Mouse (Mus musculus): ENCODE measurements around the gene Glra4. TPM values are rescaled to one million over a fixed set of nuclear protein-coding genes. Genes with fewer than 3 reads are reported as not detected.

Gene Glra4
- total and polyA plus RNA-seq, 2 experiments from 2014 or later: not detected

DNA sequence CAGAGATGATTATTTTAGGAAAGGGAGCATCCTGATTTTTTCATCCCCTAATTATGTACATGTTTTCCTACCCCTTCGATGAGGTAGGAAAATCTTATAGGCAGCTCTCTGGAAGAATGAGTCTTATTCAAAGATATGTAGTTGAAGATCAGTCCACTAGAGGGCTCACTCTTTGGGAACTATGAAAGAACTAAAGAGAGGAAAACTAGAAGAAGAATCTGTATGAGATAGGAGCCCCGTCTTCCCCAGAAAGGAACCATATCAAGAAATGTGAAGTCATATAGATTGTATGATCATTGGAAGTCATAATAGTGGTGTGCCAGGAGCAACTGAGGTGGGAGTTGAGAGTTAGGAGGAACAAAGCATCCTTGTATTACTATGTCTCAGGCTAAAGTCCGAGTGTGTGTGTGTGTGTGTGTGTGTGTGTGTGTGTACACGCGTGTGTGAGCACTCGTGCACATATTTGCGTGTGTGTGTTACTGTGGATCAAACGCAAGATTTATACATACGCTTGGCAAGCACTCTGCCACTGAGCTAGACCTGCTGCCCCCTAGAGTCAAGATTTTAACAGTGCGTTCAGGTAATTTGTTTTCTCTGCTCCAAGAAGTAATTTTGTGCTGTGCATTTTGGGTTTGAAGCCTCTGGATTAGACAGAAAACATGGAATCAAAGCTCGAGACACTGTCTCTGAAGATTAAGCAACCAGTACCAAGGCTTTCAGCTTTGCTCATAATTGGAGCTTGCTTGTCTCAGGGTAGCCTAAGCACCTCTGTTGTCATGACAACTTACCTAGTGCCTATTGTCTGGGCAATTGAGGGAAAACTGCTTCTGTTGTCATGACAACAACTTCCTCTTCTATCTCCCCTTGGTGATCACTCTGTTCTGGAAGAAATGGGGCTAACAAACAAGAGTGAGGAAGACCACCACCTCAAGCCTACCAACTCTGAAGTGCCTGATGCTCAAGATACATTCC lies 18.6 kb downstream of the Glra4 start:
- H3K9me3 ChIP-seq (replicated peaks; ENCODE audit: control insufficient read depth, low read length): no peaks in the 10 kb centered on the region
- H3K4me2 ChIP-seq (ENCODE audit: low read depth, low read length): no peak overlapping the region
- H3K27ac ChIP-seq (ENCODE audit: low read depth): no peak overlapping the region
- no peaks in the 10 kb centered on the region; the same call in 1 of the 2 replicates for H3K36me3 ChIP-seq (replicated peaks; ENCODE audit: control insufficient read depth, insufficient read depth, low read length)
- WGBS: 63% methylated on average over 11 of the region's 11 CpGs
- H3K27me3 ChIP-seq (ENCODE audit: control insufficient read depth, insufficient read depth, low read length): no peaks in the 10 kb centered on the region
- TF ChIP-seq CTCF (IDR thresholded peaks at IDR 0.05; ENCODE audit: low read depth) (peak; percentile 40), EP300 (IDR thresholded peaks at IDR 0.05; ENCODE audit: low read depth) (no peak)
- no peaks in the 10 kb centered on the region for H3K4me1 ChIP-seq (ENCODE audit: control insufficient read depth, insufficient read depth)
- H3K9ac ChIP-seq (replicated peaks; ENCODE audit: low read depth, low read length): no peak overlapping the region
- ATAC-seq (ENCODE audit: insufficient read depth, low read depth): no peak
- peak; percentile 12 for DNase-seq (ENCODE audit: low spot score)
- H3K4me3 ChIP-seq (ENCODE audit: low read depth, low read length): no peak overlapping the region

- no peak overlapping the region for H3K4me2 ChIP-seq (ENCODE audit: low read depth, low read length)
- no peaks in the 10 kb centered on the region for H3K9me3 ChIP-seq (replicated peaks; ENCODE audit: control insufficient read depth, low read length)
- no peaks in the 10 kb centered on the region for H3K27me3 ChIP-seq (ENCODE audit: control insufficient read depth, insufficient read depth, low read length)
- no peak overlapping the region for H3K27ac ChIP-seq (ENCODE audit: low read depth)
- no peak for DNase-seq (ENCODE audit: low spot score)
- WGBS: 89% methylated on average over 3 of the region's 3 CpGs
- no peaks in the 10 kb centered on the region for H3K4me1 ChIP-seq (ENCODE audit: control insufficient read depth, insufficient read depth)
- H3K4me3 ChIP-seq (ENCODE audit: low read depth, low read length): no peak overlapping the region
- TF ChIP-seq CTCF (IDR thresholded peaks at IDR 0.05; ENCODE audit: low read depth) (no peak), EP300 (IDR thresholded peaks at IDR 0.05; ENCODE audit: low read depth) (no peak)
- no peak overlapping the region for H3K9ac ChIP-seq (replicated peaks; ENCODE audit: low read depth, low read length)
- no peak for ATAC-seq (ENCODE audit: insufficient read depth, low read depth)
- no peaks in the 10 kb centered on the region; the same call in 1 of the 2 replicates for H3K36me3 ChIP-seq (replicated peaks; ENCODE audit: control insufficient read depth, insufficient read depth, low read length)
These were observed 24.5 kb downstream of the Glra4 start for GRCm38 (mm10) chrX:136755464-136755863.

DNA sequence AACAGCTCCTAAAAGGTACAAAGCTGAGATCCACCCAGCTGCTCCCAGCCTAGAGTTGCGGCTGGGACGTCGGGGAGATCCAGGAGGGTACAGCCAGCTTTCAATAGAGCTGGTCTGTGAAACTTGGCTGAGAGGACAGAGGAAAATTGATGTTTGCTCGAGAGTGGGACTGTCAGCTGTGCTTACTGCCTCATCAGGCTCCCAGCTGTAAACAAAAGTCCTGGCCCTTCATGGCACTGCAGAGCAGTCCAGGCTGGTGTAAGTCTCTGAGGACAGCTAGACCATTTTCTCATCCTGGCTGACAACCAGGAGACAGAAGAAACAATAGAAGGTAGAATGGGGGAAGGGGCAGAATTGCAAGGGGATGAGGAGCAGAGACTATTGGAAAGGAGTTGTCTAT lies 30.6 kb downstream of the Glra4 start:
- no peaks in the 10 kb centered on the region for H3K36me3 ChIP-seq (replicated peaks; ENCODE audit: control insufficient read depth, insufficient read depth, low read length)
- TF ChIP-seq CTCF (IDR thresholded peaks at IDR 0.05; ENCODE audit: low read depth): no peak
- no peak for TF ChIP-seq EP300 (IDR thresholded peaks at IDR 0.05; ENCODE audit: low read depth)
- no peak for DNase-seq (ENCODE audit: low spot score)
- H3K9me3 ChIP-seq (replicated peaks; ENCODE audit: control insufficient read depth, low read length): no peaks in the 10 kb centered on the region
- H3K27ac ChIP-seq (ENCODE audit: low read depth): no peak overlapping the region
- ATAC-seq (ENCODE audit: insufficient read depth, low read depth): no peak
- H3K4me2 ChIP-seq (ENCODE audit: low read depth, low read length): no peak overlapping the region
- no peaks in the 10 kb centered on the region for H3K27me3 ChIP-seq (ENCODE audit: control insufficient read depth, insufficient read depth, low read length)
- H3K4me1 ChIP-seq (ENCODE audit: control insufficient read depth, insufficient read depth): no peaks in the 10 kb centered on the region
- H3K4me3 ChIP-seq (ENCODE audit: low read depth, low read length): no peak overlapping the region
- 71% methylated on average over 4 of the region's 4 CpGs for WGBS
- no peak overlapping the region for H3K9ac ChIP-seq (replicated peaks; ENCODE audit: low read depth, low read length)

DNA sequence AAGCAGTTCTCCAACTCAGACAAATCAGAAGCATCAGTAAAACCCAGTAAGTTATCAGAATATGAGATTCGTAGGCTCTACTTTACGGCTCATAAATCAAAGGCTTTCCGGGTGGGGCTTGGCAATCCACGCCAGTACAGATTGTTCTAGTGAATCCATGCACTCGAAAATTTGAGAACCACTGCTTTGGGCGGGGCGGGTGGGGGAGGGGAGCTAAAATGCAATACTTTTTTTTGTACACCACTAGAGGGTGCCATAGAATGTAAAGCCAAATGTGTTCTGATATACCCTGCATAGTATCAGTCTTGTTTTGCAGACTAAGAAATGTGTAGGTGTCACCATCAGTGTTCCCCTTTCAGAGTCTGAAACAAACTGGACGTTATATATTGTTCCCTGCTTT lies 35.3 kb downstream of the Glra4 start:
- TF ChIP-seq EP300 (IDR thresholded peaks at IDR 0.05; ENCODE audit: low read depth) (no peak), CTCF (IDR thresholded peaks at IDR 0.05; ENCODE audit: low read depth) (no peak; the same call in 1 of the 2 replicates)
- no peak overlapping the region for H3K27ac ChIP-seq (ENCODE audit: low read depth)
- no peaks in the 10 kb centered on the region for H3K9me3 ChIP-seq (replicated peaks; ENCODE audit: control insufficient read depth, low read length)
- no peaks in the 10 kb centered on the region for H3K27me3 ChIP-seq (ENCODE audit: control insufficient read depth, insufficient read depth, low read length)
- ATAC-seq (ENCODE audit: insufficient read depth, low read depth) (no peak), DNase-seq (ENCODE audit: low spot score) (no peak)
- H3K36me3 ChIP-seq (replicated peaks; ENCODE audit: control insufficient read depth, insufficient read depth, low read length): no peaks in the 10 kb centered on the region
- H3K4me1 ChIP-seq (ENCODE audit: control insufficient read depth, insufficient read depth): no peaks in the 10 kb centered on the region
- H3K4me2 ChIP-seq (ENCODE audit: low read depth, low read length): no peak overlapping the region
- no peak overlapping the region for H3K9ac ChIP-seq (replicated peaks; ENCODE audit: low read depth, low read length)
- H3K4me3 ChIP-seq (ENCODE audit: low read depth, low read length): no peak overlapping the region
- 66% methylated on average over 8 of the region's 8 CpGs for WGBS

- Histone ChIP-seq H3K4me1 (ENCODE audit: control insufficient read depth, insufficient read depth) (no peaks in the 10 kb centered on the region), H3K4me2 (ENCODE audit: low read depth, low read length) (peak within 1 kb of the TSS; percentile 63), H3K4me3 (ENCODE audit: low read depth, low read length) (peak within 1 kb of the TSS; percentile 55), H3K27me3 (ENCODE audit: control insufficient read depth, insufficient read depth, low read length) (no peaks in the 10 kb centered on the region), H3K9me3 (replicated peaks; ENCODE audit: control insufficient read depth, low read length) (no peaks in the 10 kb centered on the region), H3K27ac (ENCODE audit: low read depth) (peak within 1 kb of the TSS; percentile 93), H3K36me3 (replicated peaks; ENCODE audit: control insufficient read depth, insufficient read depth, low read length) (no peaks in the 10 kb centered on the region), H3K9ac (replicated peaks; ENCODE audit: low read depth, low read length) (peak within 1 kb of the TSS; percentile 53; the same call in 1 of the 2 replicates)
- ATAC-seq (ENCODE audit: insufficient read depth, low read depth) (no peak), DNase-seq (ENCODE audit: low spot score) (no peak)
- no peak for TF ChIP-seq CTCF (IDR thresholded peaks at IDR 0.05; ENCODE audit: low read depth)
- TF ChIP-seq EP300 (IDR thresholded peaks at IDR 0.05; ENCODE audit: low read depth): no peak
- WGBS: 75% methylated on average over 12 of the region's 12 CpGs
These were observed 36.5 kb downstream of the Glra4 start, which contains the start of gene Morf4l2 for GRCm38 (mm10) chrX:136743459-136743858. Gene Morf4l2 (minus strand): TSS chrX:136743690.
